Mouse (Mus musculus) megakaryocyte, embryonic 14.5 days (primary cell): Measurements from ENCODE around the gene Cpt1b.

Source experiments
- FLI1 ChIP-seq: IDR thresholded peaks from 2 replicates; pipeline ENCODE4 v1.6.1; 2012; ENCODE audit warnings: low read length, inconsistent platforms, mixed read lengths
- GATA1 ChIP-seq: IDR thresholded peaks from 3 replicates; pipeline ENCODE4 v1.6.1; 2012; ENCODE audit warnings: mixed read lengths, low read length, inconsistent platforms, borderline replicate concordance

GRCm38 (mm10) chr15:89402471-89402870 lies 23.2 kb downstream of the Cpt1b start:
- TF ChIP-seq FLI1 (no peak), GATA1 (no peak)
